Mouse (Mus musculus): ENCODE data around the gene Ptpre.
"Not testable (repeated sequence)": the region's sequence is repeated elsewhere in the genome, so short reads cannot be mapped to it uniquely, and the experiment has no call there.

Gene Ptpre

GRCm38 (mm10) chr7:135534548-135535189, 2.6 kb upstream of the Ptpre start:
- no peak for DNase-seq (ENCODE audit: low spot score)

DNA sequence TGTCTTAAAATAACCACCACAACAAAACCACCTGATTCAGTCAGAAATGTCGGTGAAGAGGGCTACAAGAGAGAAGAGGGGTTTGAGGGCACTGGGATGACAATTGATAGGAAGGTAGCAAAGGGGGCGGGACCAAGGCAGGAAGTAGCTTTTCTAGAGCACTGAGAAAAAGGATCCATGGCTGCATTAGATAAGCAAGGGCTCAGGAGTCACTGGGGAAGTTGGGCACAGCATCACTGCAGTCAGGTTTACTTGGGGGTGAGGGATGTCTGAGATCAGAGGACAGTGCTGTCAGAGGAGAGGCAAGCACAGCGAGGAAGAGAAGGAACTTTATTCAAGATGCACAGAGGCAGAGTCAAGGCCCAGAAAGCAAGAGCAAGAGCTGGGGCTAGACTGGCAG, 1.4 kb upstream of the Ptpre start:
- no peak for DNase-seq (ENCODE audit: low spot score)

DNA sequence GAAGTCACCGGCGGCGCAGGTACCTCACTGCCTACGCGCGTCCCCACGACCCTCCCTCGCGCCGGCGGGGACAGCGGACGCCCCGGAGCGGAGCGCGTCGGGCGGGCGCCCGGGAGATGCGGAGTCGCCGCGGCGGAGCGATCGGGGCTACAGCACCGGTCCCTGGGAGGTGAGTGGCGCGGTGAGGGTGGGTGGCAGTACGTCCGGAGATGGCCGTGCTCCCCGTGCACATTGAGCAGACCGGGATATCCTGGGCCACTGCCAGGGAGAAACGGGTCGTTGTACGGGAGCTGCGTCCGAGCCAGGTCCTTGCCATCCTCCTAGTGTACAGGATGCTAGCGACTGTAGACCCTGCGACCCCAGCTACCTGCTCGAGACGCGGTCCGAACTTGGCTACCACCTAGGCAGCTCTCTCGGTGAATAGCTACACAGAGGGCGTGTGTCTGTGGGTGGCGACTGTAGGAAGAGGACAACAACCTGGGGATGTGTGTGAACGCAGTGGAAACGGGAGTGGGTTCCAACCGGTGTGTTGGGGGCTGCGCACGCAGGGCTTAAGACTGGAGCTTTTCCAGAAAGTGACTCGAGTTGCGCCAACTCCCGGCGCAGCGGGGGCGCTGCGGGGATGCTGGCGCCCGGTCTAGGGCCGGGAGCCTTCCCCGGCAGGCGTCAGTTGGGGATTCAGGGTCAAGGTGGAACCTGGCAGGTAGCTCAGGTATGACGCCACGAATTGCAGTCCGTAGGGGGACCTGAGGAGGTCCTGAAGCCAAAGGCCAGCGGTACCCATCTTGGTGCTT, 864 bp downstream of the Ptpre start:
- peak; percentile 16 for DNase-seq (ENCODE audit: low spot score)

DNA sequence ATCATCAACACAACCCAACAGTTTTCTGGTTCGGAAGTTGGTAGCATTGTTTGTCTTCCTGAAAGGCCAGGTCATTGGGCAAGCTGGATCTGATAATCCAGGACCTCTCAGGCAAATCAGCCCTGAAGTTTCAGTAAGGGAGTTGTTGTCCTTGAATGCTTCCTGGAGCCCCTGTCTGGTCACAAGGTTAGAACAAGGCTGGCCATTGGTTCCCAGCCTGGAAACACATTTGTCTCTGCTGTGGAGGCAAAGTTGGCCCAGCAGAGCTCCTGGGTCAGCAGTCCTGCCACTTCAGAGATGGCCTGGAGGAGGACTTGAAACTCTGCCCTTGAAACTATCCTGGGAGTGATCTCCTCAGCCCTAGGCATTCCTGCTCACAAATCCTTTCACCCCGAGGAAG, 2.1 kb downstream of the Ptpre start:
- DNase-seq (ENCODE audit: low spot score): no peak

DNA sequence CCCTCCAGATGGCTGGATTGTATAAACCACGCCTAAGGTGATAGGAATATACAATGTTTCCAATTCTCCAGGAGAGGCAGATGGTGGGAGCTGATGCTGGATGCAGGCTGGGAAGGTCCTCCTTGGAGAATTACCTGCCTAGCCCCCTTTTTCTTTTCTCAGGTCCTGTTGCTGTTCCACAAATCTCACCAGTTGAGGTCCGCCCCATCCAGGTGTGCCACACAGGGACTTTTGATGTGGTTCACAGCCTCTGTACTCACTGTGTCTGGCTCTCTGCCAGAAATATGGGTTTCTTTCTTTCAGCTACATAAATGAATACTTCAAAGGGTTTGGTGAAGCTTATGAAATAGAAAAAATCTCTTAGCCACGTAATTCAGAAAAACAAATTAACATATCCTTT, 5.0 kb downstream of the Ptpre start:
- DNase-seq (ENCODE audit: low spot score): no peak

DNA sequence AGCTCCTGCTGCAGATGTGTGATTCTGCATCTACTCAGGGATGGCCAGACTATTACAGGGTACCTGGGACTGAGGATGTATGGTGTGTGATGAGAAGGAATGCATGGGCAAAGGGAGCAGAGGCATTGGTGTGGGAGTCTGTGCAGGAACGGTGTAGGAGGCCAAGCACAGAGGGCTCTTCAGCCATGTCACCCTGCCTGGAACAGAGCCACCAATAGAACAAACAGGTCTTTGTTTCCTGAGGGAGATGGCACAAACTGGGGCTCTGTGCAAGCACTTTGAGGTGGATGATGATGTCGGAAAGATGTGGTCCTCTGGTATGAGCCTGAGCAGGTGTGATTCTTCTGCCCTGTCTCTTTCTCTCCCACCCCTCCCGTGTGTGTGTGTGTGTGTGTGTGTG, 5.8 kb downstream of the Ptpre start:
- no peak for DNase-seq (ENCODE audit: low spot score)

DNA sequence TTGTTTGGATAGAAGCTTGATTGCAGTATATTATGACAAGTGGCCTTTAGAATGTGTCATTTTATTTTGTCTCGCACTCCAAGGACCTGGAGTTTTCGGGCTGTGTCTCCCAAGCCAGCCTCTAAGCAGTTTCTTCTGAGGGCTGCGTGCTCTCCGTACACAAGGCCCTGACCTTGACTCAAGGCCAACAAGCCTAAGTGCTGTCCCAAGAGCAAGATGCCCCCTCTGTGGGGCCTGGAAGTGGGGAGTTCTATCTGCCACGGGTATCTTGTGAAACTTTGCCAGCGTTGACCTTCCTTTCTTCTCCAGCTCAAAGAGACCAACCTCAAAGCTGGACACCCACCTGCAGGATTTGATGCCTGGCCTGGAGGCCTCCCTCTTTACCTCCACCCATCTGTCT, 7.0 kb downstream of the Ptpre start:
- DNase-seq (ENCODE audit: low spot score): no peak

- DNase-seq (ENCODE audit: low spot score): no peak
Measured at GRCm38 (mm10) chr7:135545957-135546356, 8.7 kb downstream of the Ptpre start.

DNA sequence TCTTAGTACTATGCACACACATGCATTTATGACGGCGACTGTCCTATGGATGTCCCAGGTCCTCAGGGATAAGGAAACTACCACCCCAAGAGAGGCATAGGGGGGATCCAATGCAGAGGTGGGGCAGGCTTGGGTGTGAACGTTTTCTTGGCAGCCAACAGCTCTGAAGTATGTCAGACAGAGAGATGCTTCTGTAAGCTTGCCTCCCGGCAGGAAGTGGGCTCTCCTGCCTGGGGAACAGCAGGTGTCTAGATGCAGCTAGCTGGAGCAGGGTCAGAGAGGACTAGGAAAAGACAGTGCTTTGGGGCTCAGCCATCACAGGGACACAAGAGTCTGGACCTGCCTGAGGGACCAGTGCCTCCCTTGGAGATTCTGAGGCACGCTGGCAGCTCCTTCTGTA, 9.2 kb downstream of the Ptpre start:
- no peak for DNase-seq (ENCODE audit: low spot score)

- DNase-seq (ENCODE audit: low spot score): no peak
Measured at GRCm38 (mm10) chr7:135548434-135548833, 11.2 kb downstream of the Ptpre start.

- no peak for DNase-seq (ENCODE audit: low spot score)
Measured at GRCm38 (mm10) chr7:135551547-135551946, 14.3 kb downstream of the Ptpre start.

GRCm38 (mm10) chr7:135553550-135553949, 16.3 kb downstream of the Ptpre start:
- DNase-seq (ENCODE audit: low spot score): no peak

DNA sequence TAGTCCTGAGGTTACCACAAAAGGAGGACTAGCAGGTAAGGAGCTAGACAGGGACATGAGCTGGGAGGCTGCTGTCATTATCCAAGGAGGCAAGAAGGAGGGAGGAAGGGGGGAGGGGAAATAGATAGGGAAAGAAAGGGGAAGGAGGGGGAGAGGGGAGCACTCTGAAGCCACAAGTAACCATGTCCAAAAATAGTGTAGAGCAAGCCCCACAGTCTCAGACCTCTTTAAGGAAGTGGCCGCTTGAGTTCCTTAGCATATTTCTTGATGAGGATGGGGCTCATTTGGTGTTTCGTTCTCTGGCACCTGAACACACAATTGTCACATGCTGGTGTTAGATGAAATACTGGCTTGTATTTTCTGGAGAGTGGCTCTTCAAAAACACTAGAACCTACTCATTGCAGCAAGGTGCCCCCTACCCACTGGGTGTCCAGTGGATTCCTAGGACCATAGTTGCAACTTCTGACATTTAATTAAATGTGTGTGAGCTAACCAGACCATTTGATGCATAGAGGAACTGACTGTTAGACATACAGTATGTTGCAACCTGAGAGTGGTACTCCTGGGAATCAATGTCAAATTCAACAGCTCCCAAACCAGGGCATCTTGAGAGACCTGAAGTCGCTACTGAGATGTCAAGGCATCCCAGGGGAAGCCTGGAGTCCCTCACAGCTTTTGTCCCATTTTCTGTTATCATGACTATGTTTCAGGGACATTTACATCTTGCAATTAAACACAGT, 19.6 kb downstream of the Ptpre start:
- no peak for DNase-seq (ENCODE audit: low spot score)

DNA sequence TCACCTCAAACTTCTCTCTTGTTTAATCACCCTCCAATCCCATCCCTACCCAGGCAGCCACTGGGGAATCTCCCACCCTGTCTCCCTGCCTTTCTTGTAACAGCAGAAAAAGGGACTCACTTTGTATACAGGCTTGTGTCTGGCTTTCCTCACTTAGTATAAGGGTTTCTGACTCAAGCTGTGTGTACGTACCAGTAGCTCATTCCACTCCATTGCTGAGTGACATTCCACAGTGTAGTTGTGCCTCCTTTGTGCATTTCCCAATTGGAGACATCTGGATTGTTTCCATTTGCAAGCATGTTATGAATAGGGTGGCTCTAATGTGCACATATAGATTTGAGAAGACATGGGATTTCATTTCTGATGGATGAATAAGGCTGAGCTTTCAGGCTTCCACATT, 23.0 kb downstream of the Ptpre start:
- no peak for DNase-seq (ENCODE audit: low spot score)

- DNase-seq (ENCODE audit: low spot score): no peak
Measured at GRCm38 (mm10) chr7:135564022-135564421, 26.7 kb downstream of the Ptpre start.

GRCm38 (mm10) chr7:135566013-135566412, 28.7 kb downstream of the Ptpre start:
- no peak for DNase-seq (ENCODE audit: low spot score)

GRCm38 (mm10) chr7:135567582-135567981, 30.3 kb downstream of the Ptpre start:
- DNase-seq (ENCODE audit: low spot score): no peak

DNA sequence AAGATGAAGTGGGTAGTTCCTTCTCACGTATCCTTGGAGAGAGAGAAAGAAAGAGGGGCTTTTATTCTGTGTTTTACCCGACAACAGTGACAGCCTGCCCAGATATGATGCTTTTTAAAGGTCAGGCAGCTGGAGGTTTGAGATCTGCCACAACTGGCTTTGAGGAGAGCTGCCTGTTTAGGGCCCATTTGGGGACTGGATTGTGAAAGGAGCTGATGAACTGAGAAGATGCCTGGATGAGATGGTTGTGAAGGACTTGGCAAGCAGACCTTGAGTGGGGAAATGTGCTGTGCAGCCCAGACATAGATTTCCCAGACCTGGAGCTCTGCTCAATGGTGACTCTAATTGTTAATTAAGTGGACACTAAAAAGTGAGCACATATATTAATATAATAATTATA, 31.3 kb downstream of the Ptpre start:
- DNase-seq (ENCODE audit: low spot score): no peak

DNA sequence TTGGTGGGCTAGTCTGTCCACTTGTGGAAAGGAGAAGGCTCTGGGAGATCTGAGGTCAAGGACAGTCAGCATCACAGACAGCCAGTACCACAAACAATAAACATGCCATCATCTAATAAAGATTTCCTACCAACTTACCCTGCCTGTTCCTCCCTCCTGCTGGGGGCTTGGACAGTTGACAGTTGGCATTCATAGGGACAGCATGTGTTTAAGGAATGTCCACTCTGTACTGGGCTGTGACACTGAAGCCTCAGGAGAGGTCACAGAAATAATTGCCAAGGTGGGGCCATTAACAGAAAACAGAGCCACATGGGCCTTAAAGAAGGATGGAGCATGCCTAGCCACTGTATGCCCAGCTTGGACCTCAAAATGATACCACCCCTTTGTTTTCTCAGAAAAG, 34.1 kb downstream of the Ptpre start:
- no peak for DNase-seq (ENCODE audit: low spot score)

DNA sequence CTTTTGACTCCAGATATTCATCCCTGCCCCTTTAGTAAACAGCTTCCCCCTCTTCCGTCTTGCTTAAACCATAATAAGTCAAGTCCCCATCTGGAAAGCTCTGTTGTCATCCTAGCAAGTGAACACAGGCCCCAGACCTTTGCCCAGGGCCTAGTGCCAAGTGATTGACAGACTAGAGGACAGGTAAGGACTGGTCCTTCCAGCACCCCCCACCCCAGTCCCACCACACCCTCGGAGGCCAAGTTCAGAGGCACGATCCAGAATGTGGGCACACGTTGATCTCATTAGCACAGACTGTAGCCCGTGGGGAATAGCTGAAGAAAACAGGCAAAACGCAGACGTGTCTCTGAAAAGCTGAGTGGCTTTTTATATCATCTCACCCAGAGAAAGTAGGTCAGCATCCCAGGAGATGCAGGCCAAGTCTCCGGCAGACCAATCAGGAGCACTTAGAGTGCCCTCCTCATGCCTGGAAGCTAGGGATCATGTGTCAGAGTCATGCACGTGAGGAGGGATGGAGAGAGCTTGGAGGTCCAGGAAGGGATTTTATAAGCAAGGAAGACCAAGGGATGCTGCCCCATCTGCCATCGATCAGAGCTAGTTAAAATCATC, 34.8 kb downstream of the Ptpre start:
- DNase-seq (ENCODE audit: low spot score): peak; percentile 65

DNA sequence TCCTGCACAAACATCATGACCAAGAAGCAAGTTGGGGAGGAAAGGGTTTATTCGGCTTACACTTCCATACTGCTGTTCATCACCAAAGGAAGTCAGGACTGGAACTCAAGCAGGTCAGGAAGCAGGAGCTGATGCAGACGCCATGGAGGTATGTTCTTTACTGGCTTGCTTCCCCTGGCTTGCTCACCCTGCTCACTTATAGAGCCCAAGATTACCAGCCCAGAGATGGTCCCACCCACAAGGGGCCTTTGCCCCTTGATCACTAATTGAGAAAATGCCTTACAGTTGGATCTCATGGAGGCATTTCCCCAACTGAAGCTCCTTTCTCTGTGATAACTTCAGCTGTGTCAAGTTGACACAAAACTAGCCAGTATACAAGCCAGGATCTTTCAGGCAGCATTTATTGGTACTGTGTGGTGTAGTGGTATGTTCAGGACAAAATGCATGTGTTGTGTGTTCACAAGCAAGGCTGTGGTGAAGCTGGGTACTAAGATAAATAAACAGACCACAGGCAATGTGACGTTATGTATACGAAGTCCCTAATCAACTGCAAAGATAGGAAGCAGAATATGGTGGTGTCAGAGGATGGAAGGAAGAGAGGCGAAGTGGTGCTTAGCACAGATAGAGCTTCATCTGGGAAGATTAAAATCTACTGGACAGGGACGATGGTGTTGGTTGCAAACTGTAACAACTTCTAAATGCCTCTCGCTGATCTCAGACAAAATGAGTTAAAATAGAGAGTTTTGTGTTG, 38.2 kb downstream of the Ptpre start:
- not testable (repeated sequence) for DNase-seq (ENCODE audit: low spot score)

GRCm38 (mm10) chr7:135576329-135576728, 39.0 kb downstream of the Ptpre start:
- DNase-seq (ENCODE audit: low spot score): no peak
